Mouse (Mus musculus) left cerebral cortex, adult 9 months (tissue): ENCODE data around the gene Epb41l1.
"Not testable (repeated sequence)": the region's sequence is repeated elsewhere in the genome, so short reads cannot be mapped to it uniquely, and the experiment has no call there.

Source experiments
- DNase-seq, 2 experiments: peaks; one replicate each; pipeline ENCODE4 v3.0.0; 2022; ENCODE audit warnings: low spot score in 2 of 2

Gene Epb41l1

GRCm38 (mm10) chr2:156487589-156488160, 67.0 kb downstream of the Epb41l1 start:
- no peak for DNase-seq

GRCm38 (mm10) chr2:156488166-156488814, 67.6 kb downstream of the Epb41l1 start:
- DNase-seq: no peak

GRCm38 (mm10) chr2:156490176-156490575, 69.5 kb downstream of the Epb41l1 start:
- peak in 1 of 2 experiments; percentile 46 for DNase-seq

- DNase-seq: no peak
Observed at GRCm38 (mm10) chr2:156491796-156492195, 71.1 kb downstream of the Epb41l1 start.

GRCm38 (mm10) chr2:156493766-156494165, 73.1 kb downstream of the Epb41l1 start:
- DNase-seq: no peak

- peak in 1 of 2 experiments; percentile 45 for DNase-seq
Observed at GRCm38 (mm10) chr2:156494465-156494864, 73.8 kb downstream of the Epb41l1 start.

- DNase-seq: no peak
Observed at GRCm38 (mm10) chr2:156494875-156495274, 74.2 kb downstream of the Epb41l1 start.

- no peak for DNase-seq
Observed at GRCm38 (mm10) chr2:156496816-156497566, 76.3 kb downstream of the Epb41l1 start.

GRCm38 (mm10) chr2:156497915-156498314, 77.2 kb downstream of the Epb41l1 start:
- DNase-seq: peak in 1 of 2 experiments; percentile 69

- DNase-seq: no peak
Observed at GRCm38 (mm10) chr2:156501025-156501424, 80.3 kb downstream of the Epb41l1 start.

GRCm38 (mm10) chr2:156505533-156505932, 84.8 kb downstream of the Epb41l1 start:
- no peak for DNase-seq

GRCm38 (mm10) chr2:156512028-156512427, 91.3 kb downstream of the Epb41l1 start:
- DNase-seq: no peak

- DNase-seq: no peak
Observed at GRCm38 (mm10) chr2:156512561-156512960, 91.9 kb downstream of the Epb41l1 start.

GRCm38 (mm10) chr2:156515102-156515501, 94.4 kb downstream of the Epb41l1 start:
- DNase-seq: no peak

- peak in 1 of 2 experiments; percentile 87 for DNase-seq
Observed at GRCm38 (mm10) chr2:156515565-156516185, 95.0 kb downstream of the Epb41l1 start.

- DNase-seq: not testable (repeated sequence)
Observed at GRCm38 (mm10) chr2:156516678-156517077, 96.0 kb downstream of the Epb41l1 start.

GRCm38 (mm10) chr2:156518306-156518705, 97.6 kb downstream of the Epb41l1 start:
- peak in 1 of 2 experiments; percentile 56 for DNase-seq

- DNase-seq: no peak
Observed at GRCm38 (mm10) chr2:156519584-156519983, 98.9 kb downstream of the Epb41l1 start.

- no peak for DNase-seq
Observed at GRCm38 (mm10) chr2:156522994-156523393, 102.3 kb downstream of the Epb41l1 start.

GRCm38 (mm10) chr2:156524078-156524477, 103.4 kb downstream of the Epb41l1 start:
- DNase-seq: no peak

GRCm38 (mm10) chr2:156529726-156530125, 109.0 kb downstream of the Epb41l1 start:
- DNase-seq: no peak

- no peak for DNase-seq
Observed at GRCm38 (mm10) chr2:156533160-156533559, 112.5 kb downstream of the Epb41l1 start.
